Mouse (Mus musculus) embryonic facial prominence, embryonic 10.5 days (tissue): ENCODE results near the gene Cntrl. TPM values are rescaled to one million over a fixed set of nuclear protein-coding genes. Genes with fewer than 3 reads are reported as not detected.

Source experiments
- DNase-seq: peaks from one replicate; pipeline ENCODE4 v3.0.0-alpha.2; 2017; ENCODE audit warnings: low spot score
- H3K27ac ChIP-seq: fragments of 300-500 bp; sonication (generic); replicated peaks from 2 replicates; pipeline ENCODE4 v1.5.1; 2016; ENCODE audit warnings: mild to moderate bottlenecking
- H3K27me3 ChIP-seq: fragments of 300-500 bp; sonication (generic); replicated peaks from 2 replicates; pipeline ENCODE4 v1.6.1; 2016; ENCODE audit warnings: low read depth, mild to moderate bottlenecking; ENCODE audit not compliant: poor library complexity, severe bottlenecking
- H3K36me3 ChIP-seq: fragments of 300-500 bp; sonication (generic); replicated peaks from 2 replicates; pipeline ENCODE4 v1.6.1; 2016; ENCODE audit warnings: mild to moderate bottlenecking, moderate library complexity
- H3K4me1 ChIP-seq: fragments of 300-500 bp; sonication (generic); 2 replicates; pipeline ENCODE4 v1.6.1; 2016
- H3K4me3 ChIP-seq: fragments of 300-500 bp; sonication (generic); 2 replicates; pipeline ENCODE4 v1.5.1; 2016; ENCODE audit warnings: mild to moderate bottlenecking, moderate library complexity
- H3K9me3 ChIP-seq: fragments of 300-500 bp; sonication (generic); 2 replicates; pipeline ENCODE4 v1.6.1; 2016; ENCODE audit warnings: mild to moderate bottlenecking
- WGBS: fragments of 180-500 bp; shearing (Covaris S2); methylation state at CpG from one replicate; pipeline ENCODE4 v1.1.7; 2016; 5-methylcytosine and 5-hydroxymethylcytosine counted together
- polyA plus RNA-seq: library from polyadenylated mRNA; unstranded; fragments of >200 nt; fragmentation: Nextera tagmentation; extraction: Ambion mirVana; gene quantifications from 2 replicates; pipeline ENCODE4 v1.2.1, GENCODE M21; 2016

Gene Cntrl
- polyA plus RNA-seq, 1 experiment from 2014 or later, result 30.4 TPM

- no peaks in the 10 kb centered on the region for H3K27me3 ChIP-seq
- WGBS, result 94% methylated on average over 13 of the region's 13 CpGs
- peaks cover 88% of the 10 kb centered on the region for H3K36me3 ChIP-seq
- H3K4me3 ChIP-seq, result no peak overlapping the region
- no peaks in the 10 kb centered on the region for H3K4me1 ChIP-seq
- DNase-seq, result no peak
- no peak overlapping the region for H3K27ac ChIP-seq
- H3K9me3 ChIP-seq, result no peaks in the 10 kb centered on the region
These were observed 56.1 kb downstream of the Cntrl start for GRCm38 (mm10) chr2:35165416-35165815.

GRCm38 (mm10) chr2:35166816-35167215 lies 57.5 kb downstream of the Cntrl start:
- Histone ChIP-seq H3K4me3 (no peak overlapping the region), H3K9me3 (no peaks in the 10 kb centered on the region), H3K36me3 (peaks cover 96% of the 10 kb centered on the region), H3K4me1 (no peaks in the 10 kb centered on the region), H3K27me3 (no peaks in the 10 kb centered on the region), H3K27ac (no peak overlapping the region)
- 92% methylated on average over 5 of the region's 5 CpGs for WGBS
- no peak for DNase-seq

DNA sequence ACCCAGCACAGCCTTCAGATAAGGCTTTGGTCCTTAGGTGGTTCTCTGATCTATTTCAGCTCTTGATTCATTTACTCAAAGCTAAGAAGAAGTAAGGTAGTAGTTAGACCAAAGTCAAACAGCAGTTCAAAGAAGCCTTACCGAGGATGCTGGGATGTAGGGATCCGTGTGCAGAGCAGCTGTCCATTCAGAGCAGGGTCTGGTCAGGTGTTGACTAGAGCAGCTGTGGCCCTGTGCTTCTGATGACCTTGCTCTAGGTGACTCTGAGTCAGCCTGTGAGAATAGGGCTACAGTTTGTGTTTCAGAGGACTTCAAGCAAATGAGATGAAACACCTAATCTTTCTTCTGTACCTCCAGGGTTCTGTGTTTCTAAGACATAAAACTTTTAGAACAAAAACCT lies 60.2 kb downstream of the Cntrl start:
- Histone ChIP-seq H3K36me3 (peaks cover 97% of the 10 kb centered on the region), H3K27ac (no peak overlapping the region), H3K9me3 (no peaks in the 10 kb centered on the region), H3K4me1 (peaks cover 7% of the 10 kb centered on the region; the same call in 1 of the 2 replicates), H3K4me3 (no peak overlapping the region), H3K27me3 (no peaks in the 10 kb centered on the region)
- DNase-seq, result no peak
- WGBS, result 90% methylated on average over 2 of the region's 2 CpGs

- Histone ChIP-seq H3K36me3 (peaks cover 100% of the 10 kb centered on the region), H3K27ac (no peak overlapping the region), H3K4me1 (peaks cover 7% of the 10 kb centered on the region; the same call in 1 of the 2 replicates), H3K27me3 (no peaks in the 10 kb centered on the region), H3K4me3 (no peak overlapping the region), H3K9me3 (no peaks in the 10 kb centered on the region)
- DNase-seq, result no peak
- WGBS, result 92% methylated on average over 10 of the region's 10 CpGs
These were observed 62.1 kb downstream of the Cntrl start for GRCm38 (mm10) chr2:35171341-35171861.

DNA sequence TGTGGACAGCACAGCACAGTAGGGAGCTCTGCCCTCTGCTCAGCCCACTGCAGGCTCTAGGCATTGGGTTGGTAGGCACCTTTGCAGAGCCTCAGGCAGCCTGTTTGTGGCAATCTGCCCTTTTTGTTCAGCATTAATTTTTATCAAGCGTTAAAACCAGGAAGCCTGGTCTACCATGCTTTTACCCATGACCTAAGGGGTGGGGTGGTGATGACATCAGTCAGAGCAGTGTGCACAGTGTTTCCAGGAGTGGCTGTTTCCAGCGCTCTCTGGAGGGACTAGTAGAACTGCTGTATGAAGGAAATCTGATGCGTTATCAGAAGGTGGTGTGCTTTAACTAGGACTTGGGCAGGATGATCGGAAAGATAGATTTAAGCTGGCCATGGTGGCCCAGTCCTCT lies 63.0 kb downstream of the Cntrl start:
- no peak for DNase-seq
- Histone ChIP-seq H3K9me3 (no peaks in the 10 kb centered on the region), H3K4me3 (no peak overlapping the region), H3K36me3 (peaks cover 100% of the 10 kb centered on the region), H3K27ac (no peak overlapping the region), H3K27me3 (no peaks in the 10 kb centered on the region), H3K4me1 (peaks cover 7% of the 10 kb centered on the region; the same call in 1 of the 2 replicates)
- WGBS, result 92% methylated on average over 4 of the region's 4 CpGs

DNA sequence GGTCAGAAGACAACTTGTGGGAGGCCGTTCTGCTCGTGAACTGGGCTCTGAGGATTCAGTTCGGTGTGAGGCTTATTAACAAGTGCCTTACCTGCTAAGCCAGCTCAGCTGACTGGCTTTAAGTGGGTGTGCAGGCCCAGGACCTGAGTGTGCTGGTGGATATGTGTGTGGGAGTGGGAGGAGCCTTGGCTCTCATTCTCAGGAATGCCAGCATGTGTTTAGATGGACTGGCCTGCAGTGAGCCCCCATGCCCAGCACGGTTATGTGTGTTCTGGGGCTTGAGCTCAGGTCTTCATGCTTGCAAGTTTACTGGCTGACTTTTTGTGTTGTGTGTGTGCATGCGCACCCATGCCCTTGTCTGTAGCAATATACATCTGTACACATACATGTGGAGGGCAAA lies 64.4 kb downstream of the Cntrl start:
- Histone ChIP-seq H3K4me3 (no peak overlapping the region), H3K27me3 (no peaks in the 10 kb centered on the region), H3K9me3 (no peaks in the 10 kb centered on the region), H3K27ac (no peak overlapping the region), H3K36me3 (peaks cover 100% of the 10 kb centered on the region), H3K4me1 (peaks cover 7% of the 10 kb centered on the region; the same call in 1 of the 2 replicates)
- DNase-seq, result no peak
- WGBS, result 93% methylated on average over 5 of the region's 5 CpGs

DNA sequence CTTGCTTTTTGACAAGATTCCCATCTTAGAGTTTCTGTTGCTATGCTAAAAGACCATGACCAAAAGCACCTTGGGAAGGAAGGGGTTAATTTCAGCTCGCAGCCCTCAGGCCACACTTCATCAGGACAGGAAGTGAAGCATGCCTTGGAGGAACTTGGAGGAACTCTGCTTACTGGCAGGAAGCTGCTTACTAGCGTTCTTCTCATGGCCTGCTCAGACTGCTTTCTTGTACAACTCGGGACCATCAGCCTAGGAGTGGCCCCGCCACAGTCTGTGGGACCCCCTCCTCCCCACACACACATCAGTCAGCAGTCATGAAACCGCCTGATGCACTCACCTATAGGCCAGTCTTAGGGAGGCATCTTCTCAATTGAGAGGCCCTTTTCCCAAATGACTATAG lies 64.8 kb downstream of the Cntrl start:
- H3K9me3 ChIP-seq, result no peaks in the 10 kb centered on the region
- DNase-seq, result no peak
- no peak overlapping the region for H3K27ac ChIP-seq
- peaks cover 100% of the 10 kb centered on the region for H3K36me3 ChIP-seq
- 38% methylated on average over 5 of the region's 5 CpGs for WGBS
- H3K27me3 ChIP-seq, result no peaks in the 10 kb centered on the region
- H3K4me3 ChIP-seq, result no peak overlapping the region
- H3K4me1 ChIP-seq, result peaks cover 7% of the 10 kb centered on the region; the same call in 1 of the 2 replicates

- Histone ChIP-seq H3K27ac (no peak overlapping the region), H3K27me3 (no peaks in the 10 kb centered on the region), H3K4me3 (no peak overlapping the region), H3K4me1 (peaks cover 7% of the 10 kb centered on the region; the same call in 1 of the 2 replicates), H3K36me3 (peaks cover 100% of the 10 kb centered on the region), H3K9me3 (no peaks in the 10 kb centered on the region)
- no peak for DNase-seq
- 90% methylated on average over 12 of the region's 12 CpGs for WGBS
These were observed 66.2 kb downstream of the Cntrl start for GRCm38 (mm10) chr2:35175281-35176065.

GRCm38 (mm10) chr2:35178153-35178552 lies 68.9 kb downstream of the Cntrl start:
- Histone ChIP-seq H3K4me3 (no peak overlapping the region), H3K27ac (no peak overlapping the region), H3K4me1 (peaks cover 7% of the 10 kb centered on the region; the same call in 1 of the 2 replicates), H3K9me3 (no peaks in the 10 kb centered on the region), H3K27me3 (no peaks in the 10 kb centered on the region), H3K36me3 (peaks cover 100% of the 10 kb centered on the region)
- DNase-seq, result no peak
- WGBS, result 88% methylated on average over 3 of the region's 3 CpGs

GRCm38 (mm10) chr2:35183115-35183673 lies 73.9 kb downstream of the Cntrl start:
- no peaks in the 10 kb centered on the region for H3K9me3 ChIP-seq
- no peaks in the 10 kb centered on the region for H3K4me1 ChIP-seq
- whole genome bisulfite sequencing, result 91% methylated on average over 6 of the region's 6 CpGs
- peaks cover 95% of the 10 kb centered on the region for H3K36me3 ChIP-seq
- no peak for DNase-seq
- H3K4me3 ChIP-seq, result no peak overlapping the region
- H3K27me3 ChIP-seq, result no peaks in the 10 kb centered on the region
- no peak overlapping the region for H3K27ac ChIP-seq

DNA sequence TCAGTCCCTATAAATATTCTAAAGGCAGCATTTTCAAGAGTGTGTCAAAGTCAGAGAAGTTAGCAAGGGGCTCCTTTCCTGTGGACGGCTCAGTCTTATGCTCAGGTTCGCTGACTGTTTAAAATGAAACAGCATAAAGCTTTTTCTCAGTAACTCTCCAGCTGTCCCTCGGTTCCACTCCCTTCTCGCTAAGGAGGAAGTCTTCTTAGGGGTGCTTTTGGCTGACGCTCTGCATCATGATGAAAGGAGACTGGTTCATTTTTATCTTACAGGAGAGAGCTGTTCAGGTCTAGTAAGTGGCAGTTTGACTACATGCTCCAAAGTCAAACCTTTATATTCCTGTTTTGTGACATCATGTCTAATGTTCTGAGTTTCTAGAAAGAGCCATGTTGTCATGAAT lies 79.6 kb downstream of the Cntrl start:
- H3K9me3 ChIP-seq, result no peaks in the 10 kb centered on the region
- H3K27ac ChIP-seq, result no peak overlapping the region
- no peaks in the 10 kb centered on the region for H3K27me3 ChIP-seq
- no peaks in the 10 kb centered on the region for H3K4me1 ChIP-seq
- no peak for DNase-seq
- H3K4me3 ChIP-seq, result no peak overlapping the region
- WGBS, result 92% methylated on average over 5 of the region's 5 CpGs
- H3K36me3 ChIP-seq, result peaks cover 76% of the 10 kb centered on the region

GRCm38 (mm10) chr2:35193976-35194375 lies 84.7 kb downstream of the Cntrl start:
- H3K36me3 ChIP-seq, result peaks cover 54% of the 10 kb centered on the region
- H3K27me3 ChIP-seq, result no peaks in the 10 kb centered on the region
- no peak for DNase-seq
- H3K4me1 ChIP-seq, result peaks cover 12% of the 10 kb centered on the region
- no peaks in the 10 kb centered on the region for H3K9me3 ChIP-seq
- WGBS, result 85% methylated on average over 1 of the region's 1 CpGs
- no peak overlapping the region for H3K27ac ChIP-seq
- no peak overlapping the region for H3K4me3 ChIP-seq
